Mouse (Mus musculus): ENCODE results near the gene Frs2. TPM values are rescaled to one million over a fixed set of nuclear protein-coding genes. Genes with fewer than 3 reads are reported as not detected.
"Not testable (repeated sequence)": the region's sequence is repeated elsewhere in the genome, so short reads cannot be mapped to it uniquely, and the experiment has no call there.

Frs2 gene
- polyA plus RNA-seq, 1 experiment: 16.0 TPM

- no peak for DNase-seq (ENCODE audit: low read depth)
Measured at GRCm38 (mm10) chr10:117147463-117148360, 622 bp downstream of the Frs2 start.

DNA sequence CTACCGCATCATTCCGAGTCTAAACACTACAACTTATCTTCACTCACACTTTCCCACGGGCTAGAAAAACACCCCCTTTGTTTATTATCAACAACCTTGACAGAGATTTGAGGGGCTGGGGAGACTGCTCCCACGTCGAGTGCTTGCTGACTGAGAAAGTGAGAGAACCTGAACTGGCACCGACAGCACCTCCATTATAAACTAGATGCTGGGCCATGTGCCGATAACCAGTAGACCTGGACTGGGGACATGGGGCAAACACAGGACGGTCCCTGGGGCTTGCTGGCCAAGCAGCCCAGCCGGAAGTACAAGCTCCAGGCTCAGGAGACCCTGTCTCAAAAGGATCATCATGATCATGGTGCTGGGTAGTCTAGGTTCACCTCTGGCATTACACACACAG lies 1.9 kb downstream of the Frs2 start:
- DNase-seq (ENCODE audit: low read depth): no peak

GRCm38 (mm10) chr10:117145546-117146265 lies 2.6 kb downstream of the Frs2 start:
- DNase-seq (ENCODE audit: low read depth): no peak

GRCm38 (mm10) chr10:117144628-117145027 lies 3.7 kb downstream of the Frs2 start:
- DNase-seq (ENCODE audit: low read depth): no peak

DNA sequence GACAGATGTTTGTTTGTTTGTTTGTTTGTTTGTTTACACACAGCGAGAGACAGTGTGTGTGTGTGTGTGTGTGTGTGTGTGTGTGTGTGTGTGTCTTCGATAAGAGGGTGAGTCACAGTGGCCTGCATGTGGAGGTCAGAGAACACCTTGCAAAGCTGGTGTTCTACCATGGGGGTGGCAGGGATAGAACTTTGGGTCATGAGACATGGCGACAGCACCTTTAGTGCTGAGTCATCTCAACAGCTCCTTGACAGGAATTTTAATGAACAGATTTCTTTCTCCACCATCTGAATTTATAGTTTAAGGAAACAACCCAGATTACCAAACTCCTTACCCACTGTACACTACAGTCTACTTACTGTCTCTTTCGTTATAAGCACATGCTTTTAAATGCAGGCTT lies 4.3 kb downstream of the Frs2 start:
- DNase-seq (ENCODE audit: low read depth): no peak

GRCm38 (mm10) chr10:117143311-117143710 lies 5.0 kb downstream of the Frs2 start:
- no peak for DNase-seq (ENCODE audit: low read depth)

DNA sequence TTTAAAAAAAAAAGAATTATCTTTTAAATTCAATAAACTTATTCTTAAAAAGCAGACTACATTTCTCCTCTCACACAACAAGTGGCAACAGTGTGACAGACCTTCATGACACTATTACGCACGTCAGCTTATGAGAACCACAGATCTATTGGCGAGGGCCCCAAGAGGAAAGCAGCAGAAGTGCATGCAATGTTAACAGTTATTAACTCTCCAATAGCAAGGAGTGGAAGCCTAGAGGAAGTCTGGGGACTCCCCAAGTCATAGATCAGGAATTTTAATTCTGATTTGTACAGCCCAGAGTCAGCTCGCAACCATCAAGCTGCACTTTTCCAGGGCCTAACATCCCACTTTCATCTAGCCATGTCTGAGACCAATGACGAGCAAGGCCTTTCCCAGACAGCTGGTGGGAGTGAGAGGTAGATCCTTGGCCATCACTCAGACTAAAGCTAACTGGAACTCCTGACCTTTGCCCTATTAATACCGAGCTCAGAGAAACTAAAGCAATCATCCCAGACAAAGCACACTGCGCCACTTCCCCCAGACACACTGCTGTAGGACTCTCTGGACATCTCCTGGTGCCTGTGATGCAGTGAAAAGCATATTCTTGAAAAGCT lies 6.3 kb downstream of the Frs2 start:
- DNase-seq (ENCODE audit: low read depth): no peak

GRCm38 (mm10) chr10:117131506-117131905 lies 16.8 kb downstream of the Frs2 start:
- not testable (repeated sequence) for DNase-seq (ENCODE audit: low read depth)

DNA sequence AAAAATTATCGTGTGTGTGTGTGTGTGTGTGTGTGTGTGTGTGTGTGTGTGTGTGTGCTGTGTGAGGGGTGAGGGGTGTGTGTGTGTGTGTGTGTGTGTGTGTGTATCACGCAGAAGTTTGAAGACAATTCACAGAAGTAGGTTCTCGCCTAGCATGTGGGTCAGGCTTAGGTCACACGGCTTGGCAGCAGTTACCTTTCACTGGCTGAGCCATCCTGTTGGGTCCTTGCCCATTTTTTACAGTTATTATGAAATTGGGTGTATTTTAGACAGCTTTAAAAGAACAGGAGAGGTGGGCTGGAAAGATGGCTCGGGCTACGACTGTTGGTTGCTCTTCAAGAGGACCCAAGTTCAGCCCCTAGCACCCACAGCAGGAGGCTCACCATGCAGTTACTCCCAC lies 18.3 kb downstream of the Frs2 start:
- no peak for DNase-seq (ENCODE audit: low read depth)

- no peak for DNase-seq (ENCODE audit: low read depth)
Measured at GRCm38 (mm10) chr10:117128693-117129092, 19.6 kb downstream of the Frs2 start.

DNA sequence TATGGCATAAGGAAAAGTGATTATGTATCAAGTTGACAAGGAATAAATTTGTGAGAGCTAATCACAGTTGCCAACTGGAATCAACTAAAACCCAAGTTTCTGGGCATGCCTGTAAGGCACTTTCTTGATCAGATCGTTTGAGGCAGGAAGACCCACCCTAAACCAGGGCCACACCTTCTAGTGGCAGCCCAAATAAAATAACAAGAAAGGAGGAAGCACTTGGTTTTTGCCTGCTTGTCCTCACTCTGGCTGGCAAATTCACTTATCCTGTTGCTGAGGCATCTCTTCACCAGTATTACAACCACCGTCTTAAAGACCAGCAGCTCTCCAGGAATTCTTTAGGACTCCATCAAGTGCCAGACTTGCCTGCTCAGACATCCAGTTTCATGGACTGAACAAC lies 20.9 kb downstream of the Frs2 start:
- DNase-seq (ENCODE audit: low read depth): no peak

GRCm38 (mm10) chr10:117126719-117127118 lies 21.6 kb downstream of the Frs2 start:
- no peak for DNase-seq (ENCODE audit: low read depth)

GRCm38 (mm10) chr10:117126233-117126632 lies 22.1 kb downstream of the Frs2 start:
- no peak for DNase-seq (ENCODE audit: low read depth)

- no peak for DNase-seq (ENCODE audit: low read depth)
Measured at GRCm38 (mm10) chr10:117121448-117121847, 26.9 kb downstream of the Frs2 start.

- DNase-seq (ENCODE audit: low read depth): no peak
Measured at GRCm38 (mm10) chr10:117120051-117120666, 28.2 kb downstream of the Frs2 start.

DNA sequence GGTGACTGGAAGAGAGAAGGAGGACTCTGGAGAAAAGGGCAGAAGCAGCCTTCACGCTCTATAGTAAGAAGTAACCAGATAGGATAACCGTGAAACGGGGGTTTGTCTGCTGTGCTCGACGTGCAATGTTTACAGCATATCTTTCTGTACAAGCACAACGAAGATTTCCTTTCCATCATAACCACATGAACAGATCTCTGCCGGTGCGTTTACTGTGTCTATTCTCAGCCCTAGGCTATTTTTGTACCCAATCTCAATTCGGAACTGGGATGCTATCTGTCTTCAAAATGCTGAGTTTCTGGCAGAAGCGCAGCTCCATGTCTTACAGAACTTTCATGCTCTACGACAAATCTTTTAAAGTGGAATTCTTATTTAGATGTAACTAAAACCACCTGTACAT lies 28.8 kb downstream of the Frs2 start:
- DNase-seq (ENCODE audit: low read depth): no peak

DNA sequence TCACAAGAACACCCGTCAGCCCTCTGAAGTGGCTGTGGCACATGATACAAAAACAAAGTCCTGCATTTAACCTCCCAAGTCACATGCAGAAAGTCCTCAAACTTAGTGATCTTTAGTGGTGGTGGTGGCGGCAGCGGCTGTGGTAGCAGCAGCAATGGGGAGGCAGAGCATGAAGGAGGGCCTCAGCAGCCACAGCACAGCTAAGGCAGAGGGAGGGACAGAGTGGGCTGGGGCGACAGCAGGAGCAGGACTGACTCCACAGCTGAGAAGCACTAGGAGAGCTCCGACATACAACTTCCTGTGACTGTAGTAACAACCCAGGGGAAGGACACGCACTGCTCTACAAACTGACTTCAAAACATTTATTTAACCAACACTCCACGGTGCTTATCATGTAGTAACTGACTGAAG lies 29.9 kb downstream of the Frs2 start:
- no peak for DNase-seq (ENCODE audit: low read depth)

GRCm38 (mm10) chr10:117115652-117116051 lies 32.7 kb downstream of the Frs2 start:
- no peak for DNase-seq (ENCODE audit: low read depth)

- DNase-seq (ENCODE audit: low read depth): no peak
Measured at GRCm38 (mm10) chr10:117112545-117112944, 35.8 kb downstream of the Frs2 start.

DNA sequence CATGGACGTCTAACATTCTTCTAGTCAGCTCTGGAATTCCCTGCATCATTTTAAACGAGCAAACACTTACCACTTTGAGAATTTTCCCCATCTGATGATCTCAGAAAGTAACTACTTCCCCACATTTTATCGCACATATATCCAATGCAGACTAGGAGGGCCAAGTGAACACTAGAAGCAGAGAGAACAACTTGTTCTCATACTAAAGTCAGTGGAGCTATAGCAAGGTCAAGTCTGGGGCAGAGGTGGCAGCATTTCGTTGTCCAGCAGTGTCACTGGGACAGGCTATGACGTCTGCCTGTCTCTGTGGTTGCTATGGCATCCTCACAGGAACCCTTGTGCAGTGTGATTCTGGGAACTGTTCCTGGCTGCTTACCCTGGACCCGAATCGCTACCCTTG lies 36.9 kb downstream of the Frs2 start:
- DNase-seq (ENCODE audit: low read depth): no peak

DNA sequence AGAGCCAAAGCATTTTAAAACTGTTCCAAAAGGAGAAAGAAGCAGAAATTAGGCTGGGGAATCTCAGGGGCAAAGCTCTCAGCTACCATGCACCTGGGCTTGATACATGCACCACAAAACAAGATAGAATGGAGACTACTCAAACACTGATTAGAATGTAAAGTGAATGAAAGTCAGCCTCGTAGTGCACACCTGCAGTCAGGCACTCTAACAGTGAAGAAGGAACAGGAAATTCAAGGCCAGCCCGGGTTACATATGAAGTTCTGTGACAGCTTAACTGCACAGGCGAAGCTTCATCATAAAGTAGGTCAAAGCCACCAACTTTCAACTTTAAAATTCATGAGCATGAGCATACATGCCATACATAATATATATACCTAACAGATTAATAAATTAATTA lies 38.1 kb downstream of the Frs2 start:
- DNase-seq (ENCODE audit: low read depth): no peak

GRCm38 (mm10) chr10:117106686-117107085 lies 41.6 kb downstream of the Frs2 start:
- DNase-seq (ENCODE audit: low read depth): no peak

Measured in gonadal fat pad, adult 2 months (tissue).